Mouse (Mus musculus): ENCODE data around the gene Fam19a1. TPM values are rescaled to one million over a fixed set of nuclear protein-coding genes. Genes with fewer than 3 reads are reported as not detected.
"Not testable (repeated sequence)": the region's sequence is repeated elsewhere in the genome, so short reads cannot be mapped to it uniquely, and the experiment has no call there.

Fam19a1 gene
- polyA plus RNA-seq, 1 experiment from 2014 or later = 7.0 TPM

- ATAC-seq (ENCODE audit: insufficient read depth, low FRiP score); H3K4me3 ChIP-seq (replicated peaks; ENCODE audit: low read length); H3K36me3 ChIP-seq (ENCODE audit: control insufficient read depth, insufficient read depth, low read length); H3K9ac ChIP-seq (ENCODE audit: low read length); H3K27ac ChIP-seq (ENCODE audit: low read length); H3K27me3 ChIP-seq (ENCODE audit: control insufficient read depth, insufficient read depth, low read length); H3K9me3 ChIP-seq (replicated peaks; ENCODE audit: control insufficient read depth, low read length); H3K4me2 ChIP-seq (ENCODE audit: low read depth, low read length); H3K4me1 ChIP-seq (ENCODE audit: control insufficient read depth, insufficient read depth, low read length): not testable (repeated sequence)
- WGBS = 96% methylated on average over 2 of the region's 2 CpGs
Observed at GRCm38 (mm10) chr6:96198991-96199390, 86.0 kb downstream of the Fam19a1 start.

DNA sequence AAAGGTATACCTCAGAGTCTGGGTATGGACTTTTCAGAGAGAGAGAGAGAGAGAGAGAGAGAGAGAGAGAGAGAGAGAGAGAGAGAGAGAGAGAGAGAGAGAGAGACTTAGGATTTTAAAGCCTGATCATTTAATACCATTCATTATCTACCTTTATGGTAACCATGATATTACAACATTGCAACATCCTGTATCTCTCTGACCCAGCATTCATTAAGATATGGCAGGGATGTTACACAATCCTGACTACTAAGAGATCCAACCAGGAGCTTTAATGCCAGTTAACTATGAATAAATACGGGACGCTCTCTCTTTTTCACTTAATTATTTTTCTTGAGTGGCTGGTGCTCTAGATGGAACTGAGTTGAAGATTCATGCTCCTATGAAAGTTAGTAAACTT lies 92.4 kb downstream of the Fam19a1 start:
- 97% methylated on average over 2 of the region's 2 CpGs for WGBS

GRCm38 (mm10) chr6:96234806-96235205 lies 121.9 kb downstream of the Fam19a1 start:
- Histone ChIP-seq H3K9me3 (replicated peaks; ENCODE audit: control insufficient read depth, low read length) (no peaks in the 10 kb centered on the region; the same call in 1 of the 2 replicates), H3K4me2 (ENCODE audit: low read depth, low read length) (no peak overlapping the region), H3K36me3 (ENCODE audit: control insufficient read depth, insufficient read depth, low read length) (no peaks in the 10 kb centered on the region), H3K27me3 (ENCODE audit: control insufficient read depth, insufficient read depth, low read length) (no peaks in the 10 kb centered on the region), H3K4me1 (ENCODE audit: control insufficient read depth, insufficient read depth, low read length) (no peaks in the 10 kb centered on the region), H3K9ac (ENCODE audit: low read length) (no peak overlapping the region), H3K27ac (ENCODE audit: low read length) (no peak overlapping the region), H3K4me3 (replicated peaks; ENCODE audit: low read length) (no peak overlapping the region)
- no peak for ATAC-seq (ENCODE audit: insufficient read depth, low FRiP score)

More for the DNA sequence above, 92.4 kb downstream of the Fam19a1 start:
- Histone ChIP-seq H3K4me3 (replicated peaks; ENCODE audit: low read length) (no peak overlapping the region), H3K4me2 (ENCODE audit: low read depth, low read length) (no peak overlapping the region), H3K4me1 (ENCODE audit: control insufficient read depth, insufficient read depth, low read length) (no peaks in the 10 kb centered on the region), H3K27ac (ENCODE audit: low read length) (no peak overlapping the region), H3K36me3 (ENCODE audit: control insufficient read depth, insufficient read depth, low read length) (no peaks in the 10 kb centered on the region), H3K27me3 (ENCODE audit: control insufficient read depth, insufficient read depth, low read length) (no peaks in the 10 kb centered on the region), H3K9ac (ENCODE audit: low read length) (no peak overlapping the region), H3K9me3 (replicated peaks; ENCODE audit: control insufficient read depth, low read length) (no peaks in the 10 kb centered on the region)
- ATAC-seq (ENCODE audit: insufficient read depth, low FRiP score) = no peak

GRCm38 (mm10) chr6:96244320-96244719 lies 131.4 kb downstream of the Fam19a1 start:
- 77% methylated on average over 3 of the region's 3 CpGs for WGBS

GRCm38 (mm10) chr6:96252001-96252400 lies 139.0 kb downstream of the Fam19a1 start:
- Histone ChIP-seq H3K9ac (ENCODE audit: low read length) (no peak overlapping the region), H3K4me2 (ENCODE audit: low read depth, low read length) (no peak overlapping the region), H3K9me3 (replicated peaks; ENCODE audit: control insufficient read depth, low read length) (no peaks in the 10 kb centered on the region), H3K4me1 (ENCODE audit: control insufficient read depth, insufficient read depth, low read length) (no peaks in the 10 kb centered on the region), H3K27ac (ENCODE audit: low read length) (no peak overlapping the region), H3K27me3 (ENCODE audit: control insufficient read depth, insufficient read depth, low read length) (no peaks in the 10 kb centered on the region), H3K4me3 (replicated peaks; ENCODE audit: low read length) (no peak overlapping the region), H3K36me3 (ENCODE audit: control insufficient read depth, insufficient read depth, low read length) (no peaks in the 10 kb centered on the region)
- WGBS = 74% methylated on average over 3 of the region's 3 CpGs
- ATAC-seq (ENCODE audit: insufficient read depth, low FRiP score) = no peak

More at GRCm38 (mm10) chr6:96244320-96244719, 131.4 kb downstream of the Fam19a1 start:
- H3K27ac ChIP-seq (ENCODE audit: low read length) = no peak overlapping the region
- H3K27me3 ChIP-seq (ENCODE audit: control insufficient read depth, insufficient read depth, low read length) = no peaks in the 10 kb centered on the region
- H3K9ac ChIP-seq (ENCODE audit: low read length) = no peak overlapping the region
- H3K36me3 ChIP-seq (ENCODE audit: control insufficient read depth, insufficient read depth, low read length) = no peaks in the 10 kb centered on the region
- ATAC-seq (ENCODE audit: insufficient read depth, low FRiP score) = no peak
- H3K4me1 ChIP-seq (ENCODE audit: control insufficient read depth, insufficient read depth, low read length) = no peaks in the 10 kb centered on the region
- H3K4me3 ChIP-seq (replicated peaks; ENCODE audit: low read length) = no peak overlapping the region
- H3K9me3 ChIP-seq (replicated peaks; ENCODE audit: control insufficient read depth, low read length) = no peaks in the 10 kb centered on the region
- H3K4me2 ChIP-seq (ENCODE audit: low read depth, low read length) = no peak overlapping the region

DNA sequence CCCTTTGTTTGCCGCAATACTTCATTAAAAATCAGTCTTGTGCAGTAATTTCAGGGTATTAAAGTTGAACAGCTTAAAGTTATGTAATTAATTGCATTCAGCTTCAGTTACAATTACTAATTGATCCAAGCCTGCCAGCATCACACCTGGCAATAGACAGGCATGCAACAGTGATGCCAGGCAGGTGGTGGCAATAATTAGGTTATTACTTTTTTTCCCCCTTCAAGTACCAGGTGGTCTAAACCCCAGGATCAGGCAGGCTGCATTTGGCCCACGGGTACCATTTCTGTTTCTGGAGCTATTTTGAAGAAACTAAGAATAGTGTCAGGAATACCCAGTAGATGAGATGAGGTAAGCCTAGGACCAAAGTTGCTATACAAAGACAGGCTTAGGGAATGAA lies 141.9 kb downstream of the Fam19a1 start:
- Histone ChIP-seq H3K27ac (ENCODE audit: low read length) (no peak overlapping the region), H3K4me1 (ENCODE audit: control insufficient read depth, insufficient read depth, low read length) (no peaks in the 10 kb centered on the region), H3K4me3 (replicated peaks; ENCODE audit: low read length) (no peak overlapping the region), H3K4me2 (ENCODE audit: low read depth, low read length) (no peak overlapping the region), H3K36me3 (ENCODE audit: control insufficient read depth, insufficient read depth, low read length) (no peaks in the 10 kb centered on the region), H3K27me3 (ENCODE audit: control insufficient read depth, insufficient read depth, low read length) (no peaks in the 10 kb centered on the region), H3K9ac (ENCODE audit: low read length) (no peak overlapping the region), H3K9me3 (replicated peaks; ENCODE audit: control insufficient read depth, low read length) (no peaks in the 10 kb centered on the region)
- no peak for ATAC-seq (ENCODE audit: insufficient read depth, low FRiP score)
- WGBS = 84% methylated on average over 2 of the region's 2 CpGs

DNA sequence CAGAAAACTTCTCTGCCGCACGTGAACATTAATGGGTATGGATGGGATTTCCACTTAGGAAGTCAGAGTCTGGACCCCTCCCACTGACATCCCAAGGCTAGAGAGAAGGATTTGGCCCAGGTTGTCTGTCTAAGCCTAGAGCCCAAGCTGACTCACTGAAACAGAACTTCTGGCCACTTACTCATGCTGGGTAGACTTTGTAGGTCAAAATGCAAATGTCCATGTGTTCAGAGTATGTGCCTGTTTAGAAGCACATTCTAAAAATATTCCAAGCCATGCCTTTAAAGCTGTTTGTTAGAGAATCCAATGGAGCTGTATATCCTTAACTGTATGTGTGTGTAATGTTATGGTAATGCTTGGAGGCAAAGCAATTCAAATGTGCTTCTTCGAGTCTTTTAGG lies 145.7 kb downstream of the Fam19a1 start:
- Histone ChIP-seq H3K36me3 (ENCODE audit: control insufficient read depth, insufficient read depth, low read length) (no peaks in the 10 kb centered on the region), H3K9me3 (replicated peaks; ENCODE audit: control insufficient read depth, low read length) (no peaks in the 10 kb centered on the region), H3K4me3 (replicated peaks; ENCODE audit: low read length) (no peak overlapping the region), H3K27me3 (ENCODE audit: control insufficient read depth, insufficient read depth, low read length) (no peaks in the 10 kb centered on the region), H3K4me2 (ENCODE audit: low read depth, low read length) (no peak overlapping the region), H3K4me1 (ENCODE audit: control insufficient read depth, insufficient read depth, low read length) (no peaks in the 10 kb centered on the region), H3K27ac (ENCODE audit: low read length) (no peak overlapping the region), H3K9ac (ENCODE audit: low read length) (no peak overlapping the region)
- ATAC-seq (ENCODE audit: insufficient read depth, low FRiP score) = no peak
- WGBS = 87% methylated on average over 3 of the region's 3 CpGs

GRCm38 (mm10) chr6:96266456-96266855 lies 153.5 kb downstream of the Fam19a1 start:
- H3K9me3 ChIP-seq (replicated peaks; ENCODE audit: control insufficient read depth, low read length) = no peaks in the 10 kb centered on the region
- ATAC-seq (ENCODE audit: insufficient read depth, low FRiP score) = no peak
- H3K27ac ChIP-seq (ENCODE audit: low read length) = no peak overlapping the region
- 62% methylated on average over 4 of the region's 4 CpGs for WGBS
- no peaks in the 10 kb centered on the region for H3K27me3 ChIP-seq (ENCODE audit: control insufficient read depth, insufficient read depth, low read length)
- H3K9ac ChIP-seq (ENCODE audit: low read length) = no peak overlapping the region
- no peaks in the 10 kb centered on the region for H3K4me1 ChIP-seq (ENCODE audit: control insufficient read depth, insufficient read depth, low read length)
- H3K4me2 ChIP-seq (ENCODE audit: low read depth, low read length) = no peak overlapping the region
- no peak overlapping the region for H3K4me3 ChIP-seq (replicated peaks; ENCODE audit: low read length)
- H3K36me3 ChIP-seq (ENCODE audit: control insufficient read depth, insufficient read depth, low read length) = no peaks in the 10 kb centered on the region

DNA sequence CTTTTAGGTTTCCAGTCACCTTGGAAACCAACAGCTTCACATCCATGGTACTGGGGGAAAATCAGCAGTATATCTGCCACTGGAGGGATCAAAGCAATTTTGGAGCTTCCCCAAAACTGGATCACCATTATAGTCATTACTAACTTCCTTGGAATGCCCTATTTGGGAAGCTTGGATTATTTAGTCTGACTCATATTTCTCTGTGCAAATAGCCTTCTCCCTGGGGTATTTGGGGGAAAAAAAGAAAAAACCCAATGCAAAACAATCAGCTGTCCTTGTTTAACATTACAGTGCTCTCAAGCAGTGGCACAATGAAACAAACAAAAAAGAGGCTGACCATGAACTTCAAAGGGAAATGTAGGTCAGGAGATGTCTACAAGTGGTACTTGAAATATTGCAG lies 155.8 kb downstream of the Fam19a1 start:
- H3K4me2 ChIP-seq (ENCODE audit: low read depth, low read length) = no peak overlapping the region
- no peak overlapping the region for H3K27ac ChIP-seq (ENCODE audit: low read length)
- no peaks in the 10 kb centered on the region for H3K9me3 ChIP-seq (replicated peaks; ENCODE audit: control insufficient read depth, low read length)
- no peaks in the 10 kb centered on the region for H3K4me1 ChIP-seq (ENCODE audit: control insufficient read depth, insufficient read depth, low read length)
- H3K27me3 ChIP-seq (ENCODE audit: control insufficient read depth, insufficient read depth, low read length) = no peaks in the 10 kb centered on the region
- H3K4me3 ChIP-seq (replicated peaks; ENCODE audit: low read length) = no peak overlapping the region
- no peak for ATAC-seq (ENCODE audit: insufficient read depth, low FRiP score)
- H3K9ac ChIP-seq (ENCODE audit: low read length) = no peak overlapping the region
- no peaks in the 10 kb centered on the region for H3K36me3 ChIP-seq (ENCODE audit: control insufficient read depth, insufficient read depth, low read length)

DNA sequence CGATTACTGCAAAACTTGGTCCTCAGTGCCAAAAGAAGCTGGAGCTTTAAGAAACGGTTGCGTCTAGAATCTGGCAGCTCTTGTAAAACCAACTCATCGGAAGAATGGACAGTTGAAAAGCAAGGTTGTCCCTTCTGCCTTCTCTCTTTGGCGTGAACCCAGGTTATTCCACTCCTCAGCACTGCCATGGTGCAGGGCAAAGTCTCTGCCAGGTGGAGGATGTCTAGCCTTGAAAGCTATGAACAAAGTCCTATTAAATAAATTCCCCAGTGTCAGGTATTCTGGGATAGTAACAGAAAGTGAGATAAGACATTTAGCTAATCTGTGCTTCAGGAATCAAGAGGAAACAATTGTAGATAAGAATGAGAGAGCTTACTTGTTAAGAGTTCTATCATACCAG lies 157.5 kb downstream of the Fam19a1 start:
- H3K27ac ChIP-seq (ENCODE audit: low read length) = no peak overlapping the region
- no peaks in the 10 kb centered on the region for H3K27me3 ChIP-seq (ENCODE audit: control insufficient read depth, insufficient read depth, low read length)
- H3K36me3 ChIP-seq (ENCODE audit: control insufficient read depth, insufficient read depth, low read length) = no peaks in the 10 kb centered on the region
- H3K4me3 ChIP-seq (replicated peaks; ENCODE audit: low read length) = no peak overlapping the region
- no peak for ATAC-seq (ENCODE audit: insufficient read depth, low FRiP score)
- H3K9ac ChIP-seq (ENCODE audit: low read length) = no peak overlapping the region
- WGBS = 90% methylated on average over 5 of the region's 5 CpGs
- no peaks in the 10 kb centered on the region for H3K9me3 ChIP-seq (replicated peaks; ENCODE audit: control insufficient read depth, low read length)
- H3K4me1 ChIP-seq (ENCODE audit: control insufficient read depth, insufficient read depth, low read length) = no peaks in the 10 kb centered on the region
- no peak overlapping the region for H3K4me2 ChIP-seq (ENCODE audit: low read depth, low read length)
